Mouse (Mus musculus): ENCODE measurements around the gene Il13. TPM values are rescaled to one million over a fixed set of nuclear protein-coding genes. Genes with fewer than 3 reads are reported as not detected.

The Il13 gene
- total and polyA plus RNA-seq, 3 experiments: not detected

GRCm38 (mm10) chr11:53615172-53615571, 19.3 kb downstream of the Il13 start:
- Histone ChIP-seq H3K79me2 (ENCODE audit: control insufficient read depth, insufficient read depth, low read length, poor library complexity) (peaks cover 22% of the 10 kb centered on the region), H3K27ac (ENCODE audit: control insufficient read depth, low read depth, low read length) (peak overlapping the region; percentile 97), H3K9me3 (replicated peaks; ENCODE audit: insufficient read depth, low read length) (no peaks in the 10 kb centered on the region), H3K27me3 (ENCODE audit: control insufficient read depth in 1 of 2, insufficient read depth in 2 of 2, low read length in 2 of 2) (no peaks in the 10 kb centered on the region), H3K9ac (ENCODE audit: control insufficient read depth, low read depth, low read length, poor library complexity, severe bottlenecking) (peak overlapping the region; percentile 88), H3K4me3 (ENCODE audit: control insufficient read depth in 1 of 2, insufficient read depth in 1 of 2, low read depth in 2 of 2, low read length in 2 of 2) (peak overlapping the region; percentile 83 to 97), H3K36me3 (ENCODE audit: control insufficient read depth in 1 of 2, insufficient read depth in 2 of 2, low read length in 2 of 2) (peaks cover 0 to 38% of the 10 kb centered on the region in 2 experiments), H3K4me1 (ENCODE audit: control insufficient read depth in 1 of 2, insufficient read depth in 2 of 2, low read length in 2 of 2) (peaks cover 30 to 40% of the 10 kb centered on the region in 2 experiments)
- DNase-seq (ENCODE audit: low read depth, low spot score): peak; percentile 71
- TF ChIP-seq UBTF (IDR thresholded peaks at IDR 0.05; ENCODE audit: borderline replicate concordance, insufficient read depth, low read depth, low read length) (no peak), NRF1 (IDR thresholded peaks at IDR 0.05; ENCODE audit: insufficient read depth, low read depth, low read length, poor library complexity, severe bottlenecking) (no peak), MYC (IDR thresholded peaks at IDR 0.05; ENCODE audit: low read depth, low read length) (no peak), USF1 (IDR thresholded peaks at IDR 0.05; ENCODE audit: low read depth, low read length) (no peak), SIN3A (IDR thresholded peaks at IDR 0.05; ENCODE audit: low read length) (peak; percentile 31; the same call in 1 of the 2 replicates), USF2 (IDR thresholded peaks at IDR 0.05; ENCODE audit: borderline replicate concordance in 1 of 2, insufficient read depth in 1 of 2, low read depth in 1 of 2, low read length in 2 of 2) (no peak), ZKSCAN1 (IDR thresholded peaks at IDR 0.05; ENCODE audit: low read depth, low read length) (0 out of 2 replicates have a peak, but pooled peaks have one; percentile 7), ZMIZ1 (IDR thresholded peaks at IDR 0.05; ENCODE audit: low read depth, low read length) (no peak; the same call in 1 of the 2 replicates), MYB (IDR thresholded peaks at IDR 0.05; ENCODE audit: low read depth, low read length) (no peak), BHLHE40 (IDR thresholded peaks at IDR 0.05; ENCODE audit: borderline replicate concordance, low read depth, low read length) (0 out of 2 replicates have a peak, but pooled peaks have one; percentile 14), POLR2A (IDR thresholded peaks at IDR 0.05; ENCODE audit: control insufficient read depth in 1 of 2, insufficient read depth in 1 of 2, low read depth in 1 of 2, low read length in 2 of 2, poor library complexity in 1 of 2) (peak in 1 of 2 experiments; percentile 23; a peak in 1 of 4 replicates), ELF1 (IDR thresholded peaks at IDR 0.05; ENCODE audit: low read depth, low read length) (peak; percentile 21; the same call in 1 of the 2 replicates), SMC3 (IDR thresholded peaks at IDR 0.05; ENCODE audit: low read depth, low read length) (no peak), RAD21 (IDR thresholded peaks at IDR 0.05; ENCODE audit: low read depth, low read length) (no peak), MAFK (IDR thresholded peaks at IDR 0.05; ENCODE audit: borderline replicate concordance, low read depth, low read length) (peak; percentile 44; the same call in 1 of the 2 replicates), MAX (IDR thresholded peaks at IDR 0.05; ENCODE audit: low read length) (no peak), MAZ (IDR thresholded peaks at IDR 0.05; ENCODE audit: low read depth, low read length) (0 out of 2 replicates have a peak, but pooled peaks have one; percentile 48), NELFE (IDR thresholded peaks at IDR 0.05; ENCODE audit: low read depth, low read length) (no peak), GABPA (IDR thresholded peaks at IDR 0.05; ENCODE audit: low read depth, low read length) (no peak), ZNF384 (IDR thresholded peaks at IDR 0.05; ENCODE audit: low read depth, low read length) (no peak), KAT2A (conservative IDR thresholded peaks at IDR 0.05; ENCODE audit: low read depth, low read length) (no peak), MXI1 (IDR thresholded peaks at IDR 0.05; ENCODE audit: low read depth, low read length) (no peak; the same call in 1 of the 2 replicates), POLR2AphosphoS2 (IDR thresholded peaks at IDR 0.05; ENCODE audit: low read length) (no peak), E2F4 (IDR thresholded peaks at IDR 0.05; ENCODE audit: borderline replicate concordance, low read depth, low read length) (no peak), HCFC1 (IDR thresholded peaks at IDR 0.05; ENCODE audit: low read depth, low read length) (no peak), TCF12 (IDR thresholded peaks at IDR 0.05; ENCODE audit: low read depth, low read length) (no peak; the same call in 1 of the 2 replicates), RCOR1 (IDR thresholded peaks at IDR 0.05; ENCODE audit: low read depth, low read length) (no peak), ETS1 (IDR thresholded peaks at IDR 0.05; ENCODE audit: low read depth, low read length) (no peak), TBP (IDR thresholded peaks at IDR 0.05; ENCODE audit: low read depth, low read length) (peak; percentile 95), TAL1 (IDR thresholded peaks at IDR 0.05; ENCODE audit: low read length) (no peak), CHD2 (IDR thresholded peaks at IDR 0.05; ENCODE audit: low read length) (no peak), POLR2AphosphoS5 (IDR thresholded peaks at IDR 0.05; ENCODE audit: borderline replicate concordance, low read depth, low read length) (no peak), JUND (IDR thresholded peaks at IDR 0.05; ENCODE audit: low read depth, low read length) (no peak), EP300 (IDR thresholded peaks at IDR 0.05; ENCODE audit: low read depth in 1 of 2, low read length in 2 of 2) (peak in 1 of 2 experiments; percentile 51; a peak in 2 of 4 replicates), GATA1 (IDR thresholded peaks at IDR 0.05; ENCODE audit: low read depth, low read length) (peak; percentile 49), CHD1 (IDR thresholded peaks at IDR 0.05; ENCODE audit: low read depth, low read length) (no peak), ZC3H11A (IDR thresholded peaks at IDR 0.05; ENCODE audit: low read depth, low read length) (no peak)
